Mouse (Mus musculus) layer of hippocampus, postnatal 36 days (tissue): ENCODE results near the gene Eda. TPM values are rescaled to one million over a fixed set of nuclear protein-coding genes. Genes with fewer than 3 reads are reported as not detected.

Experiments
- DNase-seq, 2 experiments: peaks; one replicate each; pipeline ENCODE4 v3.0.0; 2022
- total RNA-seq, 2 experiments: library from RNA; stranded (reverse); gene quantifications; 2 replicates each; pipeline ENCODE4 v1.2.3; 2021

Gene Eda
- total RNA-seq: 1 to 10 TPM; 4.9 to 5.4 TPM

GRCm38 (mm10) chrX:99975250-99975984 lies at the start of gene Eda:
TSS of gene Eda (plus strand) at chrX:99975606.
- DNase-seq: peak; percentile 72 to 77

GRCm38 (mm10) chrX:99961002-99961401 lies 14.4 kb upstream of the Eda start:
- DNase-seq: no peak

GRCm38 (mm10) chrX:99970111-99970510 lies 5.3 kb upstream of the Eda start:
- DNase-seq: no peak

- no peak for DNase-seq
These were observed 1.0 kb upstream of the Eda start for GRCm38 (mm10) chrX:99974381-99974780.

- DNase-seq: no peak
These were observed 603 bp upstream of the Eda start for GRCm38 (mm10) chrX:99974803-99975202.

GRCm38 (mm10) chrX:99975985-99976924 lies 849 bp downstream of the Eda start:
- peak; percentile 2 to 6 for DNase-seq

- DNase-seq: no peak
These were observed 2.9 kb downstream of the Eda start for GRCm38 (mm10) chrX:99978354-99978753.

- no peak for DNase-seq
These were observed 18.0 kb downstream of the Eda start for GRCm38 (mm10) chrX:99993434-99993833.

- no peak for DNase-seq
These were observed 23.9 kb downstream of the Eda start for GRCm38 (mm10) chrX:99999342-99999741.

- DNase-seq: no peak
These were observed 143.0 kb downstream of the Eda start for GRCm38 (mm10) chrX:100118362-100118761.

- no peak for DNase-seq
These were observed 219.9 kb downstream of the Eda start for GRCm38 (mm10) chrX:100195286-100195685.

- DNase-seq: no peak
These were observed 338.2 kb downstream of the Eda start for GRCm38 (mm10) chrX:100313652-100314051.

GRCm38 (mm10) chrX:100314172-100314902 lies 338.9 kb downstream of the Eda start:
- no peak for DNase-seq

GRCm38 (mm10) chrX:100340687-100341086 lies 365.3 kb downstream of the Eda start:
- no peak for DNase-seq

- DNase-seq: no peak
These were observed 369.0 kb downstream of the Eda start for GRCm38 (mm10) chrX:100344433-100344832.

- DNase-seq: no peak
These were observed 381.6 kb downstream of the Eda start for GRCm38 (mm10) chrX:100356974-100357373.

GRCm38 (mm10) chrX:100389887-100390286 lies 414.5 kb downstream of the Eda start:
- no peak for DNase-seq

- peak in 1 of 2 experiments; percentile 6 for DNase-seq
These were observed 416.9 kb downstream of the Eda start for GRCm38 (mm10) chrX:100392304-100392703.

GRCm38 (mm10) chrX:100394223-100394861 lies 418.9 kb downstream of the Eda start:
- no peak for DNase-seq

GRCm38 (mm10) chrX:100395026-100395425 lies 419.6 kb downstream of the Eda start:
- DNase-seq: no peak

- no peak for DNase-seq
These were observed 425.5 kb downstream of the Eda start for GRCm38 (mm10) chrX:100400900-100401299.

GRCm38 (mm10) chrX:100401657-100402056 lies 426.3 kb downstream of the Eda start:
- DNase-seq: no peak
